Mouse (Mus musculus) embryonic facial prominence, embryonic 11.5 days (tissue): ENCODE data around the gene Vnn1. TPM values are rescaled to one million over a fixed set of nuclear protein-coding genes. Genes with fewer than 3 reads are reported as not detected.

ENCODE experiments used
- ATAC-seq: fragments of 200-750 bp; cut with Nextera tagmentation; replicated peaks from 2 replicates; pipeline ENCODE4 v1.8.0; 2017; ENCODE audit warnings: low read depth; ENCODE audit not compliant: insufficient number of reproducible peaks, low FRiP score, low TSS enrichment
- DNase-seq: peaks from one replicate; pipeline ENCODE4 v3.0.0-alpha.2; 2015; ENCODE audit warnings: low spot score
- H3K27ac ChIP-seq: fragments of 300-500 bp; sonication (generic); replicated peaks from 2 replicates; pipeline ENCODE4 v1.5.1; 2014; ENCODE audit warnings: mild to moderate bottlenecking, low read depth, low read length, control low read depth
- H3K27me3 ChIP-seq: fragments of 300-500 bp; sonication (generic); 2 replicates; pipeline ENCODE4 v1.6.1; 2014; ENCODE audit warnings: mild to moderate bottlenecking, low read length, moderate library complexity, mixed read lengths; ENCODE audit not compliant: control insufficient read depth, insufficient read depth
- H3K36me3 ChIP-seq: fragments of 300-500 bp; sonication (generic); replicated peaks from 2 replicates; pipeline ENCODE4 v1.6.1; 2014; ENCODE audit warnings: low read depth, mild to moderate bottlenecking, low read length, moderate library complexity, mixed read lengths; ENCODE audit not compliant: control insufficient read depth, insufficient read depth
- H3K4me1 ChIP-seq: fragments of 300-500 bp; sonication (generic); 2 replicates; pipeline ENCODE4 v1.6.1; 2014; ENCODE audit warnings: low read length, mixed read lengths; ENCODE audit not compliant: control insufficient read depth, insufficient read depth
- H3K4me2 ChIP-seq: fragments of 300-500 bp; sonication (generic); 2 replicates; pipeline ENCODE4 v1.6.1; 2014; ENCODE audit warnings: low read depth, mild to moderate bottlenecking, control low read depth, low read length, moderate library complexity
- H3K4me3 ChIP-seq: fragments of 300-500 bp; sonication (generic); 2 replicates; pipeline ENCODE4 v1.5.1; 2014; ENCODE audit warnings: low read depth, low read length, control low read depth
- H3K9ac ChIP-seq: fragments of 300-500 bp; sonication (generic); replicated peaks from 2 replicates; pipeline ENCODE4 v1.6.1; 2014; ENCODE audit warnings: mild to moderate bottlenecking, control low read depth, low read length
- H3K9me3 ChIP-seq: fragments of 300-500 bp; sonication (generic); replicated peaks from 2 replicates; pipeline ENCODE4 v1.6.1; 2016; ENCODE audit warnings: mild to moderate bottlenecking, low read length, inconsistent platforms, mixed read lengths; ENCODE audit not compliant: control insufficient read depth
- WGBS: fragments of 180-500 bp; shearing (Covaris S2); extraction: QIAGEN DNeasy Blood & Tissue Kit; methylation state at CpG from one replicate; pipeline ENCODE4 v1.1.7; 2014; 5-methylcytosine and 5-hydroxymethylcytosine counted together
- polyA plus RNA-seq: library from polyadenylated mRNA; unstranded; fragments of >200 nt; fragmentation: Nextera tagmentation; extraction: Ambion mirVana; gene quantifications from 2 replicates; pipeline ENCODE4 v1.2.1, GENCODE M21; 2014

Gene Vnn1
- polyA plus RNA-seq, 1 experiment from 2014 or later = 1.4 TPM

GRCm38 (mm10) chr10:23938312-23938711 is 43.8 kb downstream of the Vnn1 start, which contains the start of gene Taar2:
Gene Taar2 (plus strand): TSS chr10:23938572.
- 58% methylated on average over 6 of the region's 6 CpGs for WGBS
- no peaks in the 10 kb centered on the region for H3K9me3 ChIP-seq
- no peak within 1 kb of the TSS for H3K4me2 ChIP-seq
- H3K4me1 ChIP-seq = no peaks in the 10 kb centered on the region
- H3K4me3 ChIP-seq = no peak within 1 kb of the TSS
- DNase-seq (no peak), ATAC-seq (no peak)
- H3K27ac ChIP-seq = no peak within 1 kb of the TSS
- no peak within 1 kb of the TSS for H3K9ac ChIP-seq
- H3K36me3 ChIP-seq = no peaks in the 10 kb centered on the region
- H3K27me3 ChIP-seq = no peaks in the 10 kb centered on the region

DNA sequence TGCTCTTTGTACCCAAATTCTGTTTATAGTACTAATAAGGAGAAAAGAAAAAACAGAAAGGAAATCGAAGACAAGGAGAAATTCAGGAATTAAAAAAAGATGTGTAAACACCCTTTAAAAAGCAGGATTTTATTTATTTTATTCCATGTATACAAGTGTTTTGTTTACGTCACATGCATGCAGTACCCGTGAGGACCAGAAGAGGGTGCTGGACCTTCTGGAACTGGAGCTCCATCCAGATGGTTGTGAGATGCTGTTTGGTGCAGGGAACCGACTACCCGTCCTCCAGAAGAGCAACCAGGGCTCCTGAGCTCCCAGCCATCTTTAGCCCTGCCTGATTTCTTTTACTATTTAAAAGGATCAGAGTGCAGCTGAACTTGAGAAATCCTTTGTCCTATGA is 48.0 kb downstream of the Vnn1 start:
- peak; percentile 10 for DNase-seq
- Histone ChIP-seq H3K27me3 (no peaks in the 10 kb centered on the region), H3K9me3 (no peaks in the 10 kb centered on the region), H3K4me3 (no peak overlapping the region), H3K4me1 (no peaks in the 10 kb centered on the region), H3K36me3 (no peaks in the 10 kb centered on the region), H3K27ac (no peak overlapping the region), H3K4me2 (no peak overlapping the region), H3K9ac (no peak overlapping the region)
- ATAC-seq = no peak
- 78% methylated on average over 5 of the region's 5 CpGs for WGBS

DNA sequence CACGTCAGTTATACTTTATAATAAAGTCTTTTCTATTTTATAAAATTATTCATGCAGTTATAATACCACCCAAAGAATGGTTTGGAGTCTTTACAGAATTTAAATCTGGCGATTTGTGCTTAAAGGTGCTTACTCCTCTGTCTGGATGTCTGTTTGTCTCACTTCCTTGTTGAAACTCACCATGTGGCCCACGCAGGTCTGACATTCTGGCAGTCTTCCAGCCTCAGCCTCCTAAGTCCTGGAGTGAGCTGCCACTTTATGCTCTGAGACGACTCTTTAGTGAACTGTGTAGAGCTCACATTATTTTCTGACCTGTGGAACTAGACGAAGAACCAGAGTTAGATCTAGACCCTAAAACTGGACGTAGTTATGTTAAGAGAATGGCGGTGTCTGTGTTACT is 53.5 kb downstream of the Vnn1 start:
- Histone ChIP-seq H3K4me2 (no peak overlapping the region), H3K36me3 (no peaks in the 10 kb centered on the region), H3K9ac (no peak overlapping the region), H3K4me1 (no peaks in the 10 kb centered on the region), H3K4me3 (no peak overlapping the region), H3K27ac (no peak overlapping the region), H3K9me3 (no peaks in the 10 kb centered on the region), H3K27me3 (no peaks in the 10 kb centered on the region)
- DNase-seq (no peak), ATAC-seq (no peak)
- WGBS = 77% methylated on average over 7 of the region's 7 CpGs

- H3K4me1 ChIP-seq = no peaks in the 10 kb centered on the region
- H3K27ac ChIP-seq = no peak within 1 kb of the TSS
- no peaks in the 10 kb centered on the region for H3K9me3 ChIP-seq
- no peaks in the 10 kb centered on the region for H3K27me3 ChIP-seq
- ATAC-seq (no peak), DNase-seq (no peak)
- H3K4me3 ChIP-seq = no peak within 1 kb of the TSS
- H3K36me3 ChIP-seq = no peaks in the 10 kb centered on the region
- WGBS = 85% methylated on average over 16 of the region's 16 CpGs
- no peak within 1 kb of the TSS for H3K4me2 ChIP-seq
- H3K9ac ChIP-seq = no peak within 1 kb of the TSS
These were observed 55.1 kb downstream of the Vnn1 start, which contains the start of gene Taar3 for GRCm38 (mm10) chr10:23949508-23950005. Gene Taar3 (plus strand): TSS chr10:23949558.

DNA sequence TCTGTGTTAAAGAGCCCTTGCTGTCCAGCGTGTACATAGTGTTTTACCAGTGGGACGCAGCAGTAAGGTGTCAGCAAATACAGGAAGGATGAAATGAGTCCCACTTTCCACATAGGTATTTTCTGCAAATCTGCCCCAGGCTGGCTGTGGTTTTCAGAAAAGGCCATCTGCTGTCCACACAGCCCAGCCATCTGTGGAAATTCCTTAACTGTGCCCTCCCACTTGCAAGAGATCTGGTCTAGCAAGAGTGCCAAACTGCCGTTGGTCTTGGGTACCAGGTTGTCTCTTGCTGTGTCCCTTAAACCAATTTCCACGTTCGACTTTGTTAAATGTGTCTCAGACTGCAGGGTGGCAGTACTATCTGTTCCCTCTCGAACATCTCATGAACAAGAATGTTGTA is 57.2 kb downstream of the Vnn1 start:
- no peak for ATAC-seq
- WGBS = 79% methylated on average over 6 of the region's 6 CpGs

More for the DNA sequence above, 57.2 kb downstream of the Vnn1 start:
- H3K9me3 ChIP-seq = no peaks in the 10 kb centered on the region
- no peak overlapping the region for H3K4me3 ChIP-seq
- H3K4me1 ChIP-seq = no peaks in the 10 kb centered on the region
- H3K4me2 ChIP-seq = no peak overlapping the region
- no peak overlapping the region for H3K27ac ChIP-seq
- no peak overlapping the region for H3K9ac ChIP-seq
- no peaks in the 10 kb centered on the region for H3K36me3 ChIP-seq
- DNase-seq = no peak
- H3K27me3 ChIP-seq = no peaks in the 10 kb centered on the region

Other genes starting within 250 kb of the Vnn1 start
- 126 and 139 TPM in 2 replicates for gene Rps12, start 107.4 kb upstream of the Vnn1 start, polyA plus RNA-seq
- 21.5 and 22.5 TPM in 2 replicates for gene Slc18b1, start 97.7 kb upstream of the Vnn1 start, polyA plus RNA-seq
- gene Vnn3, start 43.2 kb upstream of the Vnn1 start, polyA plus RNA-seq = not detected in 2 replicates
- not detected in 2 replicates for gene Taar1, start 25.7 kb downstream of the Vnn1 start, polyA plus RNA-seq
- gene Taar2, start 43.9 kb downstream of the Vnn1 start, polyA plus RNA-seq = not detected in 2 replicates
- gene Taar3, start 54.9 kb downstream of the Vnn1 start, polyA plus RNA-seq = not detected in 2 replicates
- gene Taar4, start 65.8 kb downstream of the Vnn1 start, polyA plus RNA-seq = not detected in 2 replicates
- not detected in 2 replicates for gene Taar5, start 76.0 kb downstream of the Vnn1 start, polyA plus RNA-seq
- gene Taar6, start 91.0 kb downstream of the Vnn1 start, polyA plus RNA-seq = not detected in 2 replicates
- not detected in 2 replicates for gene Taar7a, start 98.8 kb downstream of the Vnn1 start, polyA plus RNA-seq
- not detected in 2 replicates for gene Taar7b, start 105.3 kb downstream of the Vnn1 start, polyA plus RNA-seq
- gene Taar7d, start 132.5 kb downstream of the Vnn1 start, polyA plus RNA-seq = 0.20 TPM in 1 of 2 replicates, not detected in the other
- not detected in 2 replicates for gene Taar7e, start 142.9 kb downstream of the Vnn1 start, polyA plus RNA-seq
- not detected in 2 replicates for gene Taar7f, start 154.8 kb downstream of the Vnn1 start, polyA plus RNA-seq
- gene Taar8a, start 181.8 kb downstream of the Vnn1 start, polyA plus RNA-seq = not detected in 2 replicates
- gene Taar8b, start 197.6 kb downstream of the Vnn1 start, polyA plus RNA-seq = not detected in 2 replicates
- gene Taar8c, start 207.2 kb downstream of the Vnn1 start, polyA plus RNA-seq = not detected in 2 replicates
- gene Taar9, start 214.8 kb downstream of the Vnn1 start, polyA plus RNA-seq = not detected in 2 replicates